Mouse (Mus musculus) embryonic fibroblast, embryonic 13.5 days (primary cell): ENCODE data around the gene Pqlc3.

Experiments used
- CTCF ChIP-seq: IDR thresholded peaks from 2 replicates; pipeline ENCODE4 v1.5.1; 2011; ENCODE audit warnings: mild to moderate bottlenecking, control low read depth, low read length, moderate library complexity, borderline replicate concordance; ENCODE audit not compliant: insufficient read depth
- POLR2A ChIP-seq: IDR thresholded peaks from 2 replicates; pipeline ENCODE4 v1.6.1; 2011; ENCODE audit warnings: low read depth, mild to moderate bottlenecking, control low read depth, low read length, moderate library complexity

DNA sequence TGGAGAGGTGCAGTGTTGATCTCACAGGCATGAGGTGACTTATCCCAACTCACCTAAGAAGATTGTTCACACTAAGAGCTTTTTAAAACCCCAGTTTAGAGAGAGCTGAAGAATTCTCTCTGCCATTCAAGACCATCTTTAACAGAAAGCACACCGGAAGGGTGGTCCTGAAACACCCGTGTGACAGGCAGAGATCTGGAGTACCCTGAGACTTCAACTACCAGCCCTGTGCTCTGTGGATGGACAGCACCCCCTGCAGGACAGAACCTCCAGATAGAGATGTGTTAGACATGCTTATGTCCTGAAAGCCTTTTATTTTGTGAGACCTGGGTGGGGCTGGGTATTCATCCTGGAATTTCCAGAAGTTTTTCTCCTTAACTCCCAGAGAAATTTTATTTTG, 34.9 kb upstream of the Pqlc3 start:
- TF ChIP-seq POLR2A (no peak), CTCF (no peak)
